Mouse (Mus musculus) forebrain, embryonic 11.5 days (tissue): ENCODE results near the gene Mark3. TPM values are rescaled to one million over a fixed set of nuclear protein-coding genes. Genes with fewer than 3 reads are reported as not detected.
A peak's percentile ranks its signal among the peaks of the same experiment; 100 is the strongest.

Experiments
- ATAC-seq: fragments of 200-750 bp; cut with Nextera tagmentation; replicated peaks from 2 replicates; pipeline ENCODE4 v1.8.0; 2017; ENCODE audit warnings: moderate TSS enrichment; ENCODE audit not compliant: low FRiP score
- DNase-seq: peaks from one replicate; pipeline ENCODE4 v3.0.0-alpha.2; 2017; ENCODE audit warnings: low spot score
- H3K27ac ChIP-seq: fragments of 300-500 bp; sonication (generic); 2 replicates; pipeline ENCODE4 v1.5.1; 2014; ENCODE audit warnings: low read depth, low read length
- H3K27me3 ChIP-seq: fragments of 300-500 bp; sonication (generic); 2 replicates; pipeline ENCODE4 v1.6.1; 2014; ENCODE audit warnings: mild to moderate bottlenecking, low read length, mixed read lengths; ENCODE audit not compliant: control insufficient read depth, insufficient read depth
- H3K36me3 ChIP-seq: fragments of 300-500 bp; sonication (generic); 2 replicates; pipeline ENCODE4 v1.6.1; 2014; ENCODE audit warnings: mild to moderate bottlenecking, low read length, moderate library complexity, mixed read lengths; ENCODE audit not compliant: control insufficient read depth, insufficient read depth
- H3K4me1 ChIP-seq: fragments of 300-500 bp; sonication (generic); replicated peaks from 2 replicates; pipeline ENCODE4 v1.6.1; 2014; ENCODE audit warnings: low read length, mixed read lengths; ENCODE audit not compliant: control insufficient read depth, insufficient read depth
- H3K4me2 ChIP-seq: fragments of 300-500 bp; sonication (generic); 2 replicates; pipeline ENCODE4 v1.6.1; 2014; ENCODE audit warnings: low read depth, mild to moderate bottlenecking, low read length, moderate library complexity, mixed read lengths; ENCODE audit not compliant: severe bottlenecking
- H3K4me3 ChIP-seq: fragments of 300-500 bp; sonication (generic); 2 replicates; pipeline ENCODE4 v1.5.1; 2014; ENCODE audit warnings: low read depth, low read length
- H3K9ac ChIP-seq: fragments of 300-500 bp; sonication (generic); 2 replicates; pipeline ENCODE4 v1.6.1; 2014; ENCODE audit warnings: low read length
- H3K9me3 ChIP-seq: fragments of 300-500 bp; sonication (generic); 2 replicates; pipeline ENCODE4 v1.6.1; 2016; ENCODE audit warnings: low read length, mixed read lengths; ENCODE audit not compliant: control insufficient read depth
- WGBS: fragments of 180-500 bp; shearing (Covaris S2); extraction: QIAGEN DNeasy Blood & Tissue Kit; methylation state at CpG from one replicate; pipeline ENCODE4 v1.1.7; 2014; 5-methylcytosine and 5-hydroxymethylcytosine counted together
- polyA plus RNA-seq: library from polyadenylated mRNA; unstranded; fragments of >200 nt; fragmentation: Nextera tagmentation; extraction: Ambion mirVana; gene quantifications from 2 replicates; pipeline ENCODE4 v1.2.1, GENCODE M21; 2014

Gene Mark3
- polyA plus RNA-seq, 1 experiment from 2014 or later = 69.1 TPM

DNA sequence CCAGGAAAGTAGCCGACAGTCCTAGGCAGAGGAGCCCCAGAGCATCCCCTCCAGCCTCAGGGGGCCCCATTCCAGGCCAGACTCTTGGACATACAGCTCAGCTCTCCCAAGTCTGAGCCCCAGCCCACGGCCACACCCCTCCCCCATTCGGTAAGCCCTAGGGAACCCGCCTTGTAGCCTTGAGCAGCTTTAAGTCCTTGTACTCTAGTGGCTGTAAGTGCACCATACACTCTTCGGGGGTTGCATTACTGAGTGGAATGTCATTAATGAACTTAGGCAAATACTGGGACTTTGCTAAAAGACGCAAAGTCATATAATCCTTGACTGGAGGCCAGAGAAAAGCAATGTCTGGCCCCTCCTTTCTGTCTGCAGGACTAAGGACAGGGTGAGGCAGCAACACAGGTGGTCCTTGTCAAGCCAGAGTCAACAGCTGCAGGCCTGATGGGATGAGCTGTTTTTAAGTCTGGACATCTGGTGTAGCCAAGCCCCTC, 89.9 kb downstream of the Mark3 start:
- 48% methylated on average over 6 of the region's 6 CpGs for WGBS
- Histone ChIP-seq H3K9ac (no peak overlapping the region), H3K4me2 (no peak overlapping the region), H3K4me1 (peaks cover 11% of the 10 kb centered on the region; the same call in 1 of the 2 replicates), H3K27me3 (no peaks in the 10 kb centered on the region), H3K9me3 (no peaks in the 10 kb centered on the region), H3K27ac (no peak overlapping the region), H3K36me3 (no peaks in the 10 kb centered on the region; the same call in 1 of the 2 replicates), H3K4me3 (no peak overlapping the region)
- DNase-seq (no peak), ATAC-seq (no peak)

GRCm38 (mm10) chr12:111665041-111665880, 90.9 kb downstream of the Mark3 start:
- H3K4me2 ChIP-seq = no peak overlapping the region
- H3K4me3 ChIP-seq = no peak overlapping the region
- 82% methylated on average over 13 of the region's 13 CpGs for WGBS
- H3K9ac ChIP-seq = no peak overlapping the region
- DNase-seq (no peak), ATAC-seq (no peak)
- no peaks in the 10 kb centered on the region for H3K27me3 ChIP-seq
- peaks cover 1% of the 10 kb centered on the region for H3K36me3 ChIP-seq
- no peaks in the 10 kb centered on the region for H3K9me3 ChIP-seq
- H3K27ac ChIP-seq = no peak overlapping the region
- peaks cover 15% of the 10 kb centered on the region; the same call in 1 of the 2 replicates for H3K4me1 ChIP-seq

- Histone ChIP-seq H3K9me3 (no peaks in the 10 kb centered on the region), H3K27me3 (no peaks in the 10 kb centered on the region), H3K9ac (no peak overlapping the region), H3K4me2 (no peak overlapping the region), H3K4me3 (no peak overlapping the region), H3K36me3 (peaks cover 4% of the 10 kb centered on the region), H3K4me1 (peaks cover 15% of the 10 kb centered on the region; the same call in 1 of the 2 replicates), H3K27ac (no peak overlapping the region)
- 77% methylated on average over 13 of the region's 13 CpGs for WGBS
- ATAC-seq (no peak), DNase-seq (no peak)
Measured at GRCm38 (mm10) chr12:111666380-111666779, 92.1 kb downstream of the Mark3 start.

DNA sequence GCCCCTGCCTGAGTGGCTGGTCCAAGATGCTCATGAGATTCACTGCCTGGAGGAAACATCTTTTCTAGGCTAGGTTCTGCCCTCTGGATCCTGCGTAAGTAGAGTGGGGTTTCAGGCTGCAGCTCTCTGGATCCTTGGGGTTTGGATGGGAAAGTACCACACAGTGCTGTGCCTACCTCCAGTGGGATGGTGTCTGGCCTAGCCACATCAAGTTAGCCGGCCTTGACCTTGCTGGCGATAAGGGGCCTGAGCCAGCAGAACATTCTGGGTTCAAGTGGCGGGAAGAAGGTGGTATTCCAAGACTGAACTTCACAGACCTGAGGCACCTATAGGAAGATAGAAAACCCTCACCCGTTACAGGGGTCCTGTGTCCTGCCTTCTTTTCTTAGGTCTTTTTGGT, 93.1 kb downstream of the Mark3 start:
- no peak overlapping the region for H3K4me2 ChIP-seq
- peaks cover 4% of the 10 kb centered on the region for H3K36me3 ChIP-seq
- H3K9ac ChIP-seq = no peak overlapping the region
- DNase-seq (no peak), ATAC-seq (no peak)
- H3K4me1 ChIP-seq = peaks cover 16% of the 10 kb centered on the region
- 92% methylated on average over 5 of the region's 5 CpGs for WGBS
- H3K9me3 ChIP-seq = no peaks in the 10 kb centered on the region
- no peak overlapping the region for H3K4me3 ChIP-seq
- no peak overlapping the region for H3K27ac ChIP-seq
- no peaks in the 10 kb centered on the region for H3K27me3 ChIP-seq

- Histone ChIP-seq H3K4me2 (peak overlapping the region; percentile 93), H3K9ac (peak overlapping the region; percentile 93), H3K4me1 (peaks cover 20% of the 10 kb centered on the region), H3K36me3 (peaks cover 4% of the 10 kb centered on the region), H3K9me3 (no peaks in the 10 kb centered on the region), H3K27me3 (peaks cover 4% of the 10 kb centered on the region), H3K4me3 (peak overlapping the region; percentile 91), H3K27ac (peak overlapping the region; percentile 72)
- ATAC-seq = peak; percentile 50
- DNase-seq = peak; percentile 96
- WGBS = 2% methylated on average over 8 of the region's 8 CpGs
Measured at GRCm38 (mm10) chr12:111668457-111668912, 94.2 kb downstream of the Mark3 start.

- Histone ChIP-seq H3K27me3 (peaks cover 4% of the 10 kb centered on the region), H3K4me2 (peak overlapping the region; percentile 93), H3K4me1 (peaks cover 16% of the 10 kb centered on the region), H3K27ac (peak overlapping the region; percentile 72), H3K36me3 (peaks cover 4% of the 10 kb centered on the region), H3K9me3 (no peaks in the 10 kb centered on the region), H3K9ac (peak overlapping the region; percentile 93), H3K4me3 (peak overlapping the region; percentile 91)
- ATAC-seq (no peak), DNase-seq (no peak)
- 63% methylated on average over 23 of the region's 23 CpGs for WGBS
Measured at GRCm38 (mm10) chr12:111669000-111669788, 94.9 kb downstream of the Mark3 start.

GRCm38 (mm10) chr12:111669961-111670360, 95.6 kb downstream of the Mark3 start:
- Histone ChIP-seq H3K4me1 (peaks cover 16% of the 10 kb centered on the region), H3K36me3 (peaks cover 4% of the 10 kb centered on the region)

GRCm38 (mm10) chr12:111670371-111670971, 96.1 kb downstream of the Mark3 start:
- ATAC-seq (no peak), DNase-seq (peak; percentile 63)
- H3K4me2 ChIP-seq = peak overlapping the region; percentile 93
- no peaks in the 10 kb centered on the region for H3K9me3 ChIP-seq
- H3K27ac ChIP-seq = peak overlapping the region; percentile 82; the same call in 1 of the 2 replicates
- H3K36me3 ChIP-seq = peaks cover 4% of the 10 kb centered on the region
- peaks cover 4% of the 10 kb centered on the region for H3K27me3 ChIP-seq
- H3K4me3 ChIP-seq = peak overlapping the region; percentile 91
- H3K4me1 ChIP-seq = peaks cover 16% of the 10 kb centered on the region
- 2% methylated on average over 27 of the region's 29 CpGs for WGBS
- H3K9ac ChIP-seq = peak overlapping the region; percentile 93

More at GRCm38 (mm10) chr12:111669961-111670360, 95.6 kb downstream of the Mark3 start:
- H3K27ac ChIP-seq = no peak overlapping the region
- peak overlapping the region; percentile 93 for H3K9ac ChIP-seq
- 48% methylated on average over 8 of the region's 8 CpGs for WGBS
- ATAC-seq = no peak
- no peak for DNase-seq
- H3K9me3 ChIP-seq = no peaks in the 10 kb centered on the region
- H3K4me2 ChIP-seq = peak overlapping the region; percentile 93
- peak overlapping the region; percentile 91 for H3K4me3 ChIP-seq
- H3K27me3 ChIP-seq = peaks cover 4% of the 10 kb centered on the region
